Mouse (Mus musculus): Measurements from ENCODE around the gene Med13l. TPM values are rescaled to one million over a fixed set of nuclear protein-coding genes. Genes with fewer than 3 reads are reported as not detected.

The Med13l gene
- polyA plus RNA-seq, 1 experiment: 9.5 TPM

- no peak for DNase-seq (ENCODE audit: low read depth, low spot score)
- WGBS: 80% methylated on average over 7 of the region's 7 CpGs
These were observed 241.6 kb downstream of the Med13l start for GRCm38 (mm10) chr5:118802036-118802435.

GRCm38 (mm10) chr5:118808946-118809345 lies 248.5 kb downstream of the Med13l start:
- 68% methylated on average over 12 of the region's 12 CpGs for WGBS
- DNase-seq (ENCODE audit: low read depth, low spot score): peak; percentile 13

- 32% methylated on average over 5 of the region's 5 CpGs for WGBS
- peak; percentile 97 for DNase-seq (ENCODE audit: low read depth, low spot score)
These were observed 249.1 kb downstream of the Med13l start for GRCm38 (mm10) chr5:118809588-118809987.

- no peak for DNase-seq (ENCODE audit: low read depth, low spot score)
- whole genome bisulfite sequencing: 61% methylated on average over 5 of the region's 5 CpGs
These were observed 251.2 kb downstream of the Med13l start for GRCm38 (mm10) chr5:118811690-118812089.

GRCm38 (mm10) chr5:118812421-118812820 lies 251.9 kb downstream of the Med13l start:
- DNase-seq (ENCODE audit: low read depth, low spot score): no peak
- 76% methylated on average over 9 of the region's 9 CpGs for WGBS

GRCm38 (mm10) chr5:118812947-118813401 lies 252.5 kb downstream of the Med13l start:
- 64% methylated on average over 7 of the region's 7 CpGs for WGBS

GRCm38 (mm10) chr5:118814052-118814451 lies 253.6 kb downstream of the Med13l start:
- DNase-seq (ENCODE audit: low read depth, low spot score): peak; percentile 42

More at GRCm38 (mm10) chr5:118812947-118813401, 252.5 kb downstream of the Med13l start:
- no peak for DNase-seq (ENCODE audit: low read depth, low spot score)

More at GRCm38 (mm10) chr5:118814052-118814451, 253.6 kb downstream of the Med13l start:
- WGBS: 33% methylated on average over 6 of the region's 6 CpGs

Measured in large intestine, adult 2 months (tissue).